Mouse (Mus musculus) adrenal gland, adult 18-20 months (tissue): ENCODE measurements around the gene Grb2. TPM values are rescaled to one million over a fixed set of nuclear protein-coding genes. Genes with fewer than 3 reads are reported as not detected.
A peak's percentile ranks its signal among the peaks of the same experiment; 100 is the strongest.

Experiments used
- DNase-seq, 2 experiments: peaks; one replicate each; pipeline ENCODE4 v3.0.0; 2021 to 2022; ENCODE audit warnings: low spot score in 2 of 2
- total RNA-seq, 2 experiments: library from RNA; stranded (reverse); gene quantifications; 1 replicate in 1 of 2; 2 replicates in 1 of 2; pipeline ENCODE4 v1.2.3; 2021

Grb2 gene
- total RNA-seq, 2 experiments from 2014 or later = 97.2 to 132 TPM

DNA sequence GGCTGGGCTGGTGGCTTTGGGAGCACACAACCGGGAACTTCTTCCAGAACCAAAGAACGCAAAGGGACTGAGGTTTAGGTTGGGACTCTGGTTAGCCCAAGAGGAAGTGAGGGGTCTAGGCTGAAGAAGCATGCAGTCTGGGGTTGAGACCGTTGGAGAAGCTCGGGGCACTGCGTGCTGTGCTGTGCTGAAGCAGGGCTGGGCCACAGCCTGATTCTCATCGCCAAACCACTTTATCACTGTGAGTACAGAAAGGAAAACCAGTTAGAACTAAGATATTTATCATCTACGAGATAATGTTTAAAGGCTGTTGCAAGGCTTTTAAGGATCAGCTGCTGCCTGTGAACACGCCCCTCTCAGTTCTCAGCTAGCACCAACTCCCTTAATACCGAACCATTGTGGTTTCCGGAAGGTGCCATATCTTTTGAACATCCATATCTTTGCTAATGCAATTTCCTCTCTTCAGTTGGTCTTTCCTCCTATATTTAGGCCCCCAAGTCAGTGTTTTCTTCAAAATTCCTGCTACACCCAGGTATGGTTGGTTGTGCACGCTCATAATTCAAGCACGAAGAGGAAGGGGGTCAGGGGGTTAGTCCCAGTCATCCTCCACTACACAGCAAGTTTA is 4.4 kb upstream of the Grb2 start:
- no peak for DNase-seq

DNA sequence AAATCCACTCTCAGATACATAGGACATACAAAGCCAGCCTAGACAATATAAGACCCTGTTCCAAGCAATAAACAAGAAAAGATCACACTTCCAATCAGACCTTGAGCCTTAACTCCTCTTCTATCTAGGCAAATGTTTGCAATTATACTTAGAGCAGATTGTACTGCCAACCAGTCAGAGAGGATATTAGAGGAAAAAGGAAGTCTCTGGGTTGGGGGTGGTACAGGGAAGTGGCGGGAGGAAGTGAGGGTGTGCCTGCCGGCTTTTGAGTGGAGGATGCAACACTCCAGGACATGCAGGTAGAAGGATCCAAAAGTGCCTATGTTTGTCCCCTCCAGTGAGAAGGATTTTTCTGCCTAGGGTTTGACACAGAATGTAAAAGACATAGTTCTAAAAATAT is 3.9 kb upstream of the Grb2 start:
- no peak for DNase-seq

DNA sequence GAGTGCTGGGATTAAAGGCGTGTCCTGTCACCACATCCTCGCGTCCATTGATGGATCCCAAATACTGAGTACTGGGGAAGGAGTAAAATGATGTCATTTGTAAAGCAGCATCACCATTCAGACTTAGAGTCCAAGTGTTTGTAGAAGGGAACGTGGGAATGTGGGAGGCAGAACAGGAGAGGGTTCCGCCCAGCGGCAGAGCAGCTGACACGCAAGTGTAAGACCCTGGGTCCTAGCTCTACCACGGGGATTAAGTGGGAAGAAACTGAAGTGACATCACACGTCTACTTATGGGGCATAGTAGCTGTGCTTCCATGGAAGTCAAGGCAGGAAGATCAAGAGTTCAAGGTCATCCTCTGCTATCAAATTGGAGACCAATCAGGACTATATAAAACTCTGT is 2.7 kb upstream of the Grb2 start:
- DNase-seq = no peak

DNA sequence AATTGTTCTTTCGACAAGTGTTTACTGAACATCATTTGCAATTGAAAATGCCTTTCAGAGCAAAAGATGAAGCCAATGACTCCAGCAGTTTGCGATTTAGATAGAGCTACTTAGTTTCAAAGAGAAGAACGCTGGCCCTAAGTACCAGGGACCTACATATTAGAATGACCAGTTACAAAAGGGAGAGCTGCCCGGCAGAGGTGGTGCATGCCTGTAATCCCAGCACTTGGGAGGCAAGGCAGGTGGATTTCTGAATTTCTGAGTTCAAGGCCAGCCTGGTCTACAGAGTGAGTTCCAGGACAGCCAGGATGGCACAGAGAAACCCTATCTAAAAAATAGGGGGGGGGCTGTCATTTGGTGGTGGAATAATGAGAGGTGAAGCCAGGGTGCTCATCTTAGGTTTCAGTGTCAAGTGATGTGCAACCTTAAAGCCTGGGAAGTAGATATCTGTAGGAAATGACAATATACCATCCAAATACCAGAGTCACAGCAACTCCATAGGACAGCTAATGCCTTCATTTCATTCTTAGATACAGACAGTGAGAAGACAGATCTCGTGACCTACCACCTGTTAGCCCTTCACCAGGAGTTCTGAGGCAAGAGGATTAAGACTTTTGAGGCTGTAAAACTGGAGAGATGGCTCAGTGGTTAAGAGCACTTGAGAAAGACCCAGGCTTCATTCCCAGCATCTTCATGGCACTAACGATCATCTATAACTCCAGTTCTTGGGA is 1.6 kb upstream of the Grb2 start:
- no peak for DNase-seq

DNA sequence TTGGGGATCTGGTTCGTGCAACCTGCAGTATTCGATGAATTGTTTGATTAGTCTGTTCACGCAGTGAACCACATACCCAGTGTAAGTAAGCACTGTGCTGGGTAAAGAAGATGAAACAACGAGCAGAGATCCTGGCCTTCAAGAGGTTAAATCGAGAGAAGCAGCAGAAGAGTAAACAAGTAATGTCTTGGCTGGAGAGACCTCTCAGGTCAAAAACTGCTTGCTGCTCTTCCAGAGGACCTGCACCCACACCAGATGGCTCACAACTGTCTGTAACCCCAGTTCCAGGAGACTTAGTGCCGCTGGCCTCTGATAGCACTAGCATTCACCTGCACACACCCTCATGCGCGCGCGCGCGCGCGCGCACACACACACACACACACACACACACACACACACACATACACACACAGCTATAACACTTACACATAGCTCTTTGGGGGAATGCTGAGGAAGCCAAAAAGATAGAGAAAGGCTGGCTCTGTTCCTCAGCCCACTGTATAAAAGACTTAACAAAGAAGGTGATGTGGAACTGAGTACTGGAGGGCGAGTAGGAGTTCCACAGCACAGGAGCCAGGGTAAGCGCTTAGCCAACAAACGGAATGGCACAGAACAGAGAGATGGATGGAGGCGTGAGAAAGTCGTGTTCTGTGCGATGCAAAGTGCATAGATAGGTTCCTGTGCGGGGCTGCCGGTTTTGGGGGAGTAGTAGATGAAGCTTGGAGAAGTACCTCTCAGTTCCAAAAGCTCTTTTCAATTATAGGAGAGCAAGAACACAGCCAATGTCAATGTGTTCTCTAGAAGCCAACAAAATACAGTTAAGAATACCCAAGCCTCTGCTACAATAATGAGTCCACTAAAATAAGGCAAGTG is 795 bp upstream of the Grb2 start:
- no peak for DNase-seq

DNA sequence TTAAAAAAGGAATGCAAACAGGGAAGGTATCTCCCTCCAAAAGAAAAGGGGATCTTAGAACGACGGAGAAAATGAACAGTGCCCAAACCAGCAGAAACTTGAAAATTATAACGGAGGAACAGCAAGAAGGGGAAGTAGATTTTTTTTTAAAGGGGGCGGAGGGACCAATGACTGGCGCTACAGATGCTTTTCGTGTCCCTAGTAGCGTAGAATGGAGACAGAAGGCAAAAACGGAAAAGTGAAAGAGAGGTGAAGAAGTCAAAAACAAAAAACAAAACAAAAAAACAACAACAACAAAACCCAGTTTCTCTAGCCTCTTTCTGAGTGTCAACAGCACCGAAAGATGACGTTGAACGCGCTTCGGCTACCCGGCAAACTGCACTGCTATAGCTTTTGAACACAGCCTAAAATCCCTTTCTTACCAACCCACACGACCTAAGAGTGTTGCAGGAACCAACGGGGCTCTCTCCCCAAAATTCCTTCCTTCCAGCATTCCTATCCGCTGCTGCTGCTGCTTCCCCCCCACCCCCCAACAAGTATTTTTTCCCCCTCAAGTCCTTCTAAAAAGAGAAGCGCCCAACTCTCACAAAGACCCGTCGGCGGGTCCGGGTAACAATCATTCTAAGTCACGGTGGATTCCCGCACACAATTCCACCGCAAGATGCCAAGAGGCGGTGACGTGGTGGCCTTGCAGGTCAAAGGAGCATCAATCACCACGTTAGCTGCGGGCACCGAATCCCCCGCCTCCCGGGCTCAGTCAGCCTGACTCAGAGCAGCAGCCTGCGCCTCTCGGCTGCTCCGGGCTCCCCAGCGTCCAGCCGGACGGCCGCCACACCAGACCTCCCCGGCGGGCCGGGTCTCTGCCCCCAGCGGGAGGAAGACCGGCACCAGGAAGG is 836 bp downstream of the Grb2 start:
- DNase-seq = peak; percentile 66 to 72

DNA sequence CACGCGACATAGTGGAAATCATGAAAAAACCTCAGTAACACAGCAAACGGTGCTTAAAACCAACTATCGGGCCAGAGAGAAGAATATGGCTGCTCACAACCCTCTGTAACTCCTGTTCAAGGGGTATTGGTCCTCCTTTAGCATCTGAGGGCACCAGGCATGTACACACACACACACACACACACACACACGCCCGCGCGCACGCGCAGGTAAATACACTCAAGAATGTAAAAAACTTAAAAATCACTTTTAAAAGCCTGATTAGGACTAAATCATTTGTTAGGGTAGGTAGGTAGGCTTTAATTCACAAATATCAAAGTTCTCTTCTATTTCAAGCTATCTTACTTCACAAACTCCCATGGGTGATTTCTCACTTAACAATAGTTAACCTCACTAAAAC is 1.8 kb downstream of the Grb2 start:
- no peak for DNase-seq

DNA sequence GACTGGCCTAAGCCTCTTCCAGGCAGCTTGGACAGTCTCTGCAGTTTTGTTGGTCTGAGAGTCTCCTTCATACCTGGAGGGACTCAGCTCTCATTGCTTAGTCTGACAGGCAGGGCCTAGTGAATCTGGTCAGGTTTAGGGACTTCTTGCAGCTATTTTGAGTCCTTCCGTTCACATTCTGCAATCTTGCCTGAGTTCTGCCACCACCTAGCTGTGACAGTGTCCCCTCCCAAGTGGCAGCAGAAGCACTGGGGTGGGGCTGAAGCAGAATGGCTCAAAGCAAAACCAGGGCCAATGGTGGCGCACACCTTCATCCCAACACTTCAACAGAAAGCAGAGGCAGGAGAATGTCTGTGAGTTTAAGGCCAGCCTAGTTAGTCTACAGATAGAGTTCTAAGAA is 2.8 kb downstream of the Grb2 start:
- DNase-seq = no peak

DNA sequence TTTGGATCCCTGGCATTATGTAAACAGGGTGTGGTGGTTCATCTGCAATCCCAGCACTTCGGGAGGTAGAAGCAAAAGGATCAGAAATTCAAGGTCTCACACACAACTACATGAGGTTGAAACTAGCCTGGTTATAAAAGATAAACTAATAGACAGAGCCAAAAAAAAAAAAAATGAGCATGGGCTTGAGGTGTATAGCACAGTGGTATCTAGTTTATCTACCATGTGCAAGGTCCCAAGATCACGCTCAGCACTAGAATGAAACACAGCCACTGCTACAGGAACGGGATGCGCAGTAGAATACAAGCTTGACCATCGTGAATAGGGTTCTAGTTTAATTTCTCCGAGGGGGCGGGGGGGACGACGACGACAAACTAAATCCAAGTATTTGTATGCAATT is 3.7 kb downstream of the Grb2 start:
- no peak for DNase-seq

DNA sequence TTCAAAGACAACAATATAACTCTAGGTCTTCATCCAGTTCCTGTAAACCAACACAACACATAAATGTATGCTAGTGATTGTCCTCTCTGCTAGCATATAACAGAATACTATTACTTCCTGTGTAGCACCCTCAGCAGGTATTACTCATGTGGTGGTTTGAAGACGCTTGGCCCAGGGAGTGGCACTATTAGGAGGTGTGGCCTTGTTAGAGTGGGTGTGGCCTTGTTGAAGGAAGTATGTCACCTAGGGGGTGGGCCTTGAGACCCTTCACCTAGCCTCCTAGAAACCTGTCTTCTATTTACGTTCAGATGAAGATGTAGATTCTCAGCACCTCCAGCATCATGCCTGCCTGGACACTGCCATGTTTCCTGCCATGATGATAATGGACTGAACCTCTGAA is 4.9 kb downstream of the Grb2 start:
- DNase-seq = no peak

DNA sequence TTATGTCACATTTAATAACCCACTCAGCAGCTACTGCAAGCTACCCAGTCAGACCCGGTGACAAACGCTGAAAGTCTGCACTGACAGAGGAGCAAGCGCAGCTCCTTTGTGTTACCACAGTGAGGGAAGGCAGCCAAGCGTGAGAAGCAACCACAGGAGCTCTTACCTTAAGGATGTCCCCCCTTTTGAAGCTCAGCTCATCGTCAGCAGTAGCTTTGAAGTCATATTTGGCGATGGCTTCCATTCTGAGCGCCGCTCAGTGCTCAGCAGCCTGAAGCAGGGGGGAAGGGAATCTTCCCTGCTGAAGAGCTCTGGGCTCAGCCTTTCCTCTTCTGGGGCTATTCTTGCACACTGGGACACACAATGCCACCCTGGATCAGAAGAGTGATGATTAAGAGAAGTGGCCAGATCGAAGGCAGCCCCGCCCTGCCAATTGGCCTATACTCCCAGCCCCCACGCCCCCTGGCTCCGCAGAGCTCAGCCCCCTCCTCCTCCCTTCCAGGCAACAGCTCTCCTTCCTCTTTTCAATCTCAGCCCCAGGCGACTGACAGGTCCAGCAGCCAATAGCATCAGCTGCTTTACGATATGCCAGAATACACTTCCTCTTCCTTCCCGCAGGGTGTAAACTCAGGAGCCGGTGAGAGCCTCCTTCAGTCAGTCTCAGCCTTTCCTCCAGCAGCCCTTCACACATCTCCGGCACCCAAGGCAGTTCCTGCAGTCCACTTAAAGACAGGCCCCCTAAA is 9.2 kb downstream of the Grb2 start:
- peak; percentile 65 to 70 for DNase-seq

DNA sequence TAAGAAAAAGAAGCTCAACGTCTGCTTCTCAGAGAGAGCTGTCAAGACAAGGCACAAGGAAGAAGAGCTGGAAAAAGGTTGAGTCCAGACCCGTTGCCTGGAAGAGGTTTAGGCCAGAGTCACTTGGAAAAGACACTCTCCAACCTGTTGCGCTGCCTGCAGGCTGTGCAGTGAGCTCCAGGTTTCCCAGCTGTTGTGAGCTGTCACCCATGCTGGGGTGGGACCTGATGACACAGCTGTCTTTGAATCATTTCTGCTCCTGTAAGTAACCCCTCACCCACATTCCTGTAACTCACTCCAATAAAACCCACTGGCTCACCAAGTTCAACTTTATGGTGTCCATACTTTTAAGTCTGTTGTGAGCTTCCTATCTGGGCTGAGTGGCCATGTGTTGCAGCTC is 10.7 kb downstream of the Grb2 start:
- no peak for DNase-seq

DNA sequence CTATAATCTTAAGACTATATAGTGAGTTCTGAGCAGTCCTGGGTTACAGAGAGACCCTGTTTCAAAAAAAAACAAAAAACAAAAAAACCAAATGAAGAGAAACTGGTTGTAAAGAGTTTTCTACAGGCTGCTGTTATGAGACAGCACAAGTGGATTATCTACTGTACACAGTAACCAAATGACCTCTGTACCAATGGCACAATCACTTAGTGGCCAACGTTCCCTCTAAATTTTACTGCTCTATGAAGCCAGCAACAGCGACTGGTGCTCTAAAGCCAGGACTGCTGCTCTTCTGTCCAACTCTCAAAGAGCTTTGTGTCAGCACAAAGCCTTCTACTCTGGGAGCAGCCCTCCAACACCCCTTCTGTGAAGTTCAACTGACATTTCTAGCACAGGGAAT is 11.3 kb downstream of the Grb2 start:
- DNase-seq = no peak

DNA sequence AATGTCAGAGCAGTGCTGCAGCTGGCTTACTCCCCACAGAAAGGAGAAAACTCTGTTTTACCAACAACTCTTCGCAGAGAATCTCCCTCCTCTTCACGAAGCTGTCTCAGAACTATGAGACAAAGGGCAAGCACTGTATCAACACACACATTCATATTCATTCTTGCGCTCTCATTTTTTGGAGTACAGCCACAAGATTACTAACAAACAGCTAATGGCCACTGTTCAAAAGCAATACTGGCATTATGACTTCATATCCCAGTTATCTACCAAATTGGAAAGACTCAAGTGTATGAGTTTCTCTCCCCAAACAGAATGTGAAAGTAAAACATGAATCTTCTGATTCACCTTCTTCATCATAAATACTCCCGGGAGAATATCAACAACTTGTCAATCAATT is 11.9 kb downstream of the Grb2 start:
- DNase-seq = no peak

DNA sequence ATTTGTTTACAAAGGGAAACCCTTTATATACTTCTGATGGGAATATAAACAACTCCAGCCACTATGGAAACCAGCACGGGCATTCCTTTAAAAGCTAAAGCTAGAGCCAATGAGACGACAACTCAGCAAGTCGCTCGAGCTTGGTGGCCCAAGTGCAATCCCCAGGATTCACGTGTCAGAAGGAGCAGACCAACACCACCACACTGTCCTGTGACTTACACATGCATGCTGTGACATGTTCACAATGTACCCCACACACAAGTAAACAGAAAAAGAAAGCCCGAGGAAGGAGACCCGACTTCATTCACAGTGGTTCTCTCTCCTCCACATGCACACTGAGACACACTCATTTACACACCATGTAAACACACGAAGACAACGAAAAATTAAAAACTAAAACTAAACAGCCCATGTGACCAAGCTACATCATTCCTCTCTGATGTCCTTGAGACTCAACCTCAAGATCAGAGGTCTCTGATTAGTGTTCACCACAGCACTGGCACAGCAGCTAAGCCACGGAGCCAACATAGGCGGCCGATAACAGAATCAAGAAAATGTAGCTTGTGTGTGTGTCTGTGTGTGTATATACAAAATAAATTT is 14.3 kb downstream of the Grb2 start:
- DNase-seq = no peak

DNA sequence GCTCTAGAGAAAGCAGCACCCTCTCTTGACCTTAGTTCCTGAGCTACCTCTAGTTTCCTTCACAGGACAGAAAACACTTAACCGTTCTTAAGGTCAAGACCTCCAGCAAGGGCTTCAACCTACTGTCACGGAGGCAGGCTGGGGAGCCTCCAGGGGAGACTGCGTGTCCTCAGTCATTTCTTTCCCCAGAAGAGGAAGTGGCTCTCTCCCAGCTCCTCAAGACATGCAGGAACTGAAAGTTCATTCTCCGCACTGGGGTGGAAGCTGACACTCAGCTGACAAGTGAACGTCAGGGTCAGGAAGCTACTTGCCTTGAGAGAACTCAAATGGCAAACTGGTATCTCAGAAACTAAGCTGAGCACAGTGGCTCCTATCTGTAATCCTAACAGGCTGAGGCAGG is 15.6 kb downstream of the Grb2 start:
- no peak for DNase-seq

DNA sequence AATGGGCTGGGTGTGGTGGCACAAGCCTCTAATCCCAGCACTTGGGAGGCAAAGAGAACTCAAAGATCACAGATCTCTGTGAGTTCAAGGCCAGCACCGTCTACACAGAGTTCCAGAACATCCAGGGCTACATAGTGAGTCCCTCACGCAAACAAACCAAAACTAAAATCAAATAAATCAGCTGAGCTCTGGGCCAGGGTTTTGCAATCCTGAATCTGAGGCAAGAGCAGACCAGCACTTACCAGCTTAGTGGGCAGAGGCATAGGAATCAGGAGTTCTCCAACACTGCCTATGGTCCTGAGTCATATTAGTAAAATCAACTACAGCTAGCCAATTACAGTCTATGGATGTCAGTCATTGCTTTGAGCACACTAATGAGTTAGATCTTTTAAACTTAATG is 16.4 kb downstream of the Grb2 start:
- DNase-seq = no peak

DNA sequence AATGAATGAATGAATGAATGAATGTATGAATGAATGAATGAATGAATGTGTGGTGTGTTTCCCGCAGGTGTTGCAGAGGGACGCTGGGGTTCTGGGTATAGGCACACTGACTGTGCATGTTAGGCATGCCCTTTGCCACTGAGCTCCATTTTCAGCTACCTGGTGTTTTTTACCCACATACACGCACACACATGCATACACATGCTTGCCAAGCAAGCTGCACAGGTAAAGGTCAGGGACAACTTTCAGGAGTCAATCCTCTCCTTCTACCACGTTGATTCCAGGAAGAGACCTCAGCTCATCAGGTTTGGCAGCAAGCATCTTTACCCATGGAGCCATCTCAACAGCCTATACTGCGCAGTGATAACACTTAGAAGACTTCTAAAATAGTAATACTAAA is 16.9 kb downstream of the Grb2 start:
- DNase-seq = no peak

DNA sequence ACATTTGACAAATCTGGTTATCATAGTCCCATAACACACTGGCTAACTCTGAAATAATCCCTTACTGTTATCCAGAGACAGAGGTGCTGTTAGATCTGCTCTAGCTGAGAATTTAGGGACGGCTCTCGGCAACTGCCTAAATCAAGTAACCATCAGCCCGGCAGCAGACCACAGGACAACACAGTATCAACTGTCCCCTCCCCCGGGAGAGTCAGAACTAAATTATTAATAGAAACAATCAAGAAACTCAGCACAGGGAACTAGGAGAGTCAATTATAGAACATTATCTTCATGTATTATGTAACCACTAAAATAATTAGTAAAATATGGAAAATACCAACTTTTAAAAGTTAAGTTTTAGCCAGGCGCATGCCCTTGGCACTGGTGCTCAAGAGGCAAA is 17.4 kb downstream of the Grb2 start:
- DNase-seq = no peak

DNA sequence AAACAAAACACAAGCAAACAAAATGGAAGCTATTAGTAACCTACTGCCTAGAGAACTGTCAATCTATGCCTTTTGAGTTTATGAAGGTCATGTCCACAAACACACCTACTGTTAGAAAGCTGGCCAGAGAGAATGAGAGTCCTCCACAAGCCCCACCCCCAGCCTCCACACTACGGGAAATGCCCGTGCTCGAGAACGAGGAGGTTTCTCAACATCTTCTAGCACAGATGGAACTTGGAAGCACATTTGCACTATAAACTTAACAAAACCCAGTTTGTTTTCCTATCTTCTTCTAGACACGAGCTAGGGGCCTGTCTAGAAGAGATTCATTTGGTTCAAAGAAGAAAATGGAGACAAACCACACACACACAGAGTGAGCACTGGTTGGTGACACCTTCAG is 18.0 kb downstream of the Grb2 start:
- no peak for DNase-seq
